Mouse (Mus musculus): Measurements from ENCODE around the gene Vat1l.

DNA sequence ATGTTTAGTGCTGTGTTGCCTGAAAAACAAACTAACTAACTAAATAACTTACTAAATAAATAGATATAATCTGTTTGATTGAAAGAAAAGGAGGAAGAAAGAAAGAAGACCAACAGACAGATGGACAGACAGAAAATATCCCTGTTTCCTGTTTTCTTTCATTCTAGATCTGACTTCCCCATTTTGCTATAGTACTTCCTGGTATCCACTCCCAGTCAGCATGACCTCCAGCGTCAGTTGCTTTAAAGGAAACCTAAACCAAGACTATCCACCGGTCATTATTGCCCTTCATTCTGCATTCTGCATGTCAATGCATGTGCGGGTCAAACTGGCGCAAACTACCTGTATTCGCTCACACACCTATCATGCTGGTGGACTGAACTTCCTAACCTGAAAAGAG, 12.1 kb upstream of the Vat1l start:
- TF ChIP-seq CTCF (IDR thresholded peaks at IDR 0.05; ENCODE audit: low read depth) (no peak), EP300 (IDR thresholded peaks at IDR 0.05; ENCODE audit: low read depth) (no peak)

Measured in liver, postnatal 0 days (tissue).